Mouse (Mus musculus) neural tube, embryonic 13.5 days (tissue): ENCODE results near the gene Enoph1. TPM values are rescaled to one million over a fixed set of nuclear protein-coding genes. Genes with fewer than 3 reads are reported as not detected.

Experiments used
- ATAC-seq: fragments of 200-750 bp; cut with Nextera tagmentation; 2 replicates; pipeline ENCODE4 v1.8.0; 2017; ENCODE audit warnings: low read depth, mild to moderate bottlenecking, moderate TSS enrichment, moderate library complexity
- H3K27ac ChIP-seq: fragments of 300-500 bp; sonication (generic); replicated peaks from 2 replicates; pipeline ENCODE4 v1.5.1; 2015; ENCODE audit warnings: moderate library complexity, mild to moderate bottlenecking, inconsistent platforms
- H3K27me3 ChIP-seq: fragments of 300-500 bp; sonication (generic); 2 replicates; pipeline ENCODE4 v1.6.1; 2015; ENCODE audit warnings: mild to moderate bottlenecking, inconsistent platforms
- H3K36me3 ChIP-seq: fragments of 300-500 bp; sonication (generic); 2 replicates; pipeline ENCODE4 v1.6.1; 2015; ENCODE audit warnings: mild to moderate bottlenecking, inconsistent platforms
- H3K4me1 ChIP-seq: fragments of 300-500 bp; sonication (generic); replicated peaks from 2 replicates; pipeline ENCODE4 v1.6.1; 2015; ENCODE audit warnings: inconsistent platforms
- H3K4me2 ChIP-seq: fragments of 300-500 bp; sonication (generic); 2 replicates; pipeline ENCODE4 v1.6.1; 2015; ENCODE audit warnings: inconsistent platforms, mild to moderate bottlenecking, moderate library complexity
- H3K4me3 ChIP-seq: fragments of 300-500 bp; sonication (generic); 2 replicates; pipeline ENCODE4 v1.5.1; 2015; ENCODE audit warnings: mild to moderate bottlenecking, inconsistent platforms
- H3K9ac ChIP-seq: fragments of 300-500 bp; sonication (generic); 2 replicates; pipeline ENCODE4 v1.6.1; 2015; ENCODE audit warnings: moderate library complexity, mild to moderate bottlenecking, inconsistent platforms
- H3K9me3 ChIP-seq: fragments of 300-500 bp; sonication (generic); 2 replicates; pipeline ENCODE4 v1.6.1; 2016; ENCODE audit warnings: inconsistent platforms
- WGBS: fragments of 180-500 bp; shearing (Covaris S2); methylation state at CpG from one replicate; pipeline ENCODE4 v1.1.7; 2015; 5-methylcytosine and 5-hydroxymethylcytosine counted together
- polyA plus RNA-seq: library from polyadenylated mRNA; unstranded; fragments of >200 nt; fragmentation: Nextera tagmentation; extraction: Ambion mirVana; gene quantifications from 2 replicates; pipeline ENCODE4 v1.2.1, GENCODE M21; 2015

Enoph1 gene
- polyA plus RNA-seq, 1 experiment from 2014 or later: 38.9 TPM

- Histone ChIP-seq H3K27me3 (no peaks in the 10 kb centered on the region), H3K4me2 (no peak overlapping the region), H3K9me3 (no peaks in the 10 kb centered on the region), H3K36me3 (peaks cover 51% of the 10 kb centered on the region), H3K27ac (peak overlapping the region; percentile 43), H3K4me1 (peaks cover 41% of the 10 kb centered on the region), H3K4me3 (no peak overlapping the region), H3K9ac (no peak overlapping the region)
- no peak for ATAC-seq
- WGBS: 32% methylated on average over 6 of the region's 6 CpGs
These were observed 19.5 kb downstream of the Enoph1 start for GRCm38 (mm10) chr5:100059326-100059725.

DNA sequence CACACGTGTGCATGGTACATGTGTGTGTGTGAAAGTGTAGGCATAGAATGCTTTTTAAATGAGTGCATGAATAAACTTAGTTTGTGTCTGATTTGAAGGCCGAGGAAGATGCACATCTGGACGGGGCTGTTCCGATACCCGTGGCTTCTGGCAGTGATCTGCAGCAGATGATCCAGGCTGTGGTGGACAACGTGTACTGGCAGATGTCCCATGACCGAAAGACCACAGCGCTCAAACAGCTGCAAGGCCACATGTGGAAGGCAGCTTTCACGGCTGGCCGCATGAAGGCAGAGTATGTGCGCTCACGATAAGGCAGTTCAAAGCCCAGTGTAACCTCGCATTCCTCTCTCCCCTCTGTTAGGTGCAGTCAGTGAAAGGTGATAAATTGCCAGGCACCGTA lies 21.1 kb downstream of the Enoph1 start:
- no peak for ATAC-seq
- peaks cover 25% of the 10 kb centered on the region for H3K4me1 ChIP-seq
- peaks cover 64% of the 10 kb centered on the region for H3K36me3 ChIP-seq
- H3K4me3 ChIP-seq: no peak overlapping the region
- no peak overlapping the region for H3K4me2 ChIP-seq
- WGBS: 94% methylated on average over 14 of the region's 14 CpGs
- no peaks in the 10 kb centered on the region for H3K27me3 ChIP-seq
- H3K9ac ChIP-seq: no peak overlapping the region
- no peaks in the 10 kb centered on the region for H3K9me3 ChIP-seq
- no peak overlapping the region for H3K27ac ChIP-seq

GRCm38 (mm10) chr5:100067579-100067978 lies 27.8 kb downstream of the Enoph1 start:
- Histone ChIP-seq H3K9ac (no peak overlapping the region), H3K4me3 (no peak overlapping the region), H3K27me3 (no peaks in the 10 kb centered on the region), H3K9me3 (no peaks in the 10 kb centered on the region), H3K27ac (no peak overlapping the region), H3K4me2 (no peak overlapping the region), H3K4me1 (peaks cover 3% of the 10 kb centered on the region; the same call in 1 of the 2 replicates), H3K36me3 (peaks cover 63% of the 10 kb centered on the region)
- 95% methylated on average over 16 of the region's 16 CpGs for WGBS
- ATAC-seq: no peak

DNA sequence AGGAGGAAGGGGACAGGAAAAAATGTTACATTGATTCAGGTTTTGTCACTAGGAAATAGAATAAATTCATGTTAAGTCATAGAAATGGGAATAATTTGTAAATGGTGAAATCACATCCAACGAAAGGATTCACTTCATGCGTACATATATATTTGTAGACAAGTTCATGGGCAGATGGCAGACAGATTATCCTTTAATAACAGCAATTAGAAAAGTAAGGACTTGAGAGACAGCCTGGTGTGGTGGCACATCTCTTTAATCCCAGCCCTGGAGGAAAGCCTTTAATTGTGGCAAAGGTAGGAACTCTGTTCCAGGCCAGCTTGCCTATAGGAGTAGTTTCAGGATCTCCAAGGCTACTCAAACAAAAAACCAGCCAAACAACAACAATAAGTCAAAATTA lies 29.7 kb downstream of the Enoph1 start:
- Histone ChIP-seq H3K4me2 (no peak overlapping the region), H3K9ac (no peak overlapping the region), H3K4me1 (peaks cover 6% of the 10 kb centered on the region; the same call in 1 of the 2 replicates), H3K27ac (no peak overlapping the region), H3K27me3 (no peaks in the 10 kb centered on the region), H3K4me3 (no peak overlapping the region), H3K9me3 (no peaks in the 10 kb centered on the region), H3K36me3 (peaks cover 59% of the 10 kb centered on the region)
- WGBS: 97% methylated on average over 2 of the region's 2 CpGs
- ATAC-seq: no peak

DNA sequence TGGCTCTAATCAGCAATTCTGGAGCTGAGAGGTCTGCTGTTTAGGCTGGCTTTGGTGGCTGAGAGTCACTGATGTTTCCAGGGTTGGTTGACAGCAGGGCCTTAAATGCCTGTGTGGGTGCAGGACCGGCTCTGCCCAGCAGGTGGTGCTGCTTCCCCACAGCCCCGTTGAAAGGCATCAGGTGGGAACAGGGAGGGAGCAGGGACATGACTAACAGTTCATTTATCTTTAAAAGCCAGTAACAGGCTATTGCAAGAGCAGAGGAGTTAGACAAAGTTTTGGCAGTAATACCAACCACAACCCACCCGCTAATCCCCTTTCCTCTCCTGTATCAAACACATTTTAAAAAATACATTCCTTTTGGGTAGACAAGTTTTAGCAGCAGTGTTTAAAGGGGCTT lies 30.5 kb downstream of the Enoph1 start:
- peak; percentile 63; the same call in 1 of the 2 replicates for ATAC-seq
- peaks cover 52% of the 10 kb centered on the region for H3K36me3 ChIP-seq
- no peak overlapping the region for H3K4me2 ChIP-seq
- H3K9ac ChIP-seq: no peak overlapping the region
- H3K4me3 ChIP-seq: no peak overlapping the region
- H3K4me1 ChIP-seq: peaks cover 6% of the 10 kb centered on the region; the same call in 1 of the 2 replicates
- no peaks in the 10 kb centered on the region for H3K27me3 ChIP-seq
- WGBS: 32% methylated on average over 3 of the region's 3 CpGs
- no peaks in the 10 kb centered on the region for H3K9me3 ChIP-seq
- H3K27ac ChIP-seq: no peak overlapping the region

DNA sequence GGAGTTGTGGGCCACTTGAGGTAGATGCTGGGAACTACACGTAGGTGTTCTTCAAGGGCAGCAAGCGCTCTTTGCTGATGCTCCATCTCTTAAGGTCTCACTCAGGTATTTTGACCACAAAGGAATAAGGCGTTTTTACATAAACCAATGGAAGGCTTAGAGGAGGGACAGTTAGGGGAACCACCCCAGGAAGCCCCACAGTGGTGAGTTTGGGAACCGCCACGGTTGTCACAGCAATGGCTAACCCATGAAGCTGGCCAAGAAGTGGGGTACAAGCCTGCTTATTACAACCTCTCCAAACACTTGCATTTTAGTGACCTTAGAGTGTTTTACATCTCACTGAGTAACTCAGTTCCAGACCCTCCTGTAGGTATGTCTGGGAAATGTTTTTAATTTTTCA lies 31.8 kb downstream of the Enoph1 start:
- H3K4me3 ChIP-seq: no peak overlapping the region
- H3K9me3 ChIP-seq: no peaks in the 10 kb centered on the region
- no peaks in the 10 kb centered on the region for H3K27me3 ChIP-seq
- WGBS: 91% methylated on average over 5 of the region's 5 CpGs
- H3K4me1 ChIP-seq: peaks cover 6% of the 10 kb centered on the region; the same call in 1 of the 2 replicates
- H3K36me3 ChIP-seq: peaks cover 41% of the 10 kb centered on the region
- no peak overlapping the region for H3K4me2 ChIP-seq
- no peak for ATAC-seq
- H3K9ac ChIP-seq: no peak overlapping the region
- H3K27ac ChIP-seq: no peak overlapping the region

DNA sequence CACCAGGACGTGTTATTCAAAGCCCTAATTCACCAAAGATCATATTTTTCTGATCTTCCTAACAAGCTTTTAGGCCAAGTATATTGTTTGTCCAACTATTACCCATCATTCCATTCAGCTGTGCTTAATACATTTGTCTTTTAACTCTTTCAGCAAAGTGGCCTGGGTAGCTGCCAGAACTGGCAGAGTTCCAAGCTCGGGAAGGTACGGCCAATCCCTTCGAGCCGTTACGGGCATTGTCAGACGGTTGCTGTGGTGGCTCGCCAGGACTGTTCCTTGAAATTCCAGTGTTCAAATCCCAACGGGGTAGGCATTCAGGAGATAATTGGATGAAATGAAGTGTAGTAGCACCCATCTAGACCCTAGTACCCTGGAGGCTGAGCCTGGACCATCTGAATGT lies 32.8 kb downstream of the Enoph1 start:
- H3K36me3 ChIP-seq: peaks cover 32% of the 10 kb centered on the region
- H3K27ac ChIP-seq: no peak overlapping the region
- no peaks in the 10 kb centered on the region for H3K27me3 ChIP-seq
- no peak for ATAC-seq
- H3K4me1 ChIP-seq: peaks cover 8% of the 10 kb centered on the region; the same call in 1 of the 2 replicates
- no peaks in the 10 kb centered on the region for H3K9me3 ChIP-seq
- H3K9ac ChIP-seq: no peak overlapping the region
- no peak overlapping the region for H3K4me2 ChIP-seq
- H3K4me3 ChIP-seq: no peak overlapping the region
- WGBS: 44% methylated on average over 9 of the region's 9 CpGs

- H3K4me1 ChIP-seq: peaks cover 21% of the 10 kb centered on the region; the same call in 1 of the 2 replicates
- H3K9ac ChIP-seq: no peak overlapping the region
- no peak overlapping the region for H3K4me3 ChIP-seq
- no peaks in the 10 kb centered on the region for H3K27me3 ChIP-seq
- WGBS: 62% methylated on average over 4 of the region's 4 CpGs
- H3K36me3 ChIP-seq: peaks cover 17% of the 10 kb centered on the region
- ATAC-seq: no peak
- no peaks in the 10 kb centered on the region for H3K9me3 ChIP-seq
- no peak overlapping the region for H3K4me2 ChIP-seq
- no peak overlapping the region for H3K27ac ChIP-seq
These were observed 34.8 kb downstream of the Enoph1 start for GRCm38 (mm10) chr5:100074571-100074970.

- H3K4me1 ChIP-seq: peaks cover 27% of the 10 kb centered on the region
- 36% methylated on average over 36 of the region's 36 CpGs for WGBS
- H3K27ac ChIP-seq: peak overlapping the region; percentile 13; the same call in 1 of the 2 replicates
- peak overlapping the region; percentile 59 for H3K9ac ChIP-seq
- H3K4me3 ChIP-seq: peak overlapping the region; percentile 28
- no peaks in the 10 kb centered on the region; the same call in 1 of the 2 replicates for H3K36me3 ChIP-seq
- no peaks in the 10 kb centered on the region for H3K9me3 ChIP-seq
- H3K4me2 ChIP-seq: peak overlapping the region; percentile 52
- H3K27me3 ChIP-seq: no peaks in the 10 kb centered on the region
- ATAC-seq: peak; percentile 67
These were observed 39.5 kb downstream of the Enoph1 start for GRCm38 (mm10) chr5:100079040-100079930.

DNA sequence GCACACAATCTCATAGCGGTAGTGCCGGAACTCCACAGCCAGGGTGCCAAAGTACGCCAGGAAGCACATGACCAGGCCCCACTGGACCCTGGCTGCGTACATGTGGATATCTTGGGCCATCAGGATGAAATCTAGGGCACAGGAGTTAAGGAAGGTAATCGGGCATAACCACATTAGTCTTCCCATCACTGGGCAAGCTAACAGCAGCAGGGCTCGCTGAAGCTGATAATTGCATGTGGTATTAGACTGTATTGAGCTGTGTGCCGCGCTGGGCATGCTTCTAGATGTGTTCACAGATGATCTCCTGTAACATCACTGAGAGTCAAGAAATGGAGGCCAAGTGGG lies 40.1 kb downstream of the Enoph1 start:
- peaks cover 30% of the 10 kb centered on the region for H3K4me1 ChIP-seq
- peak overlapping the region; percentile 52 for H3K4me2 ChIP-seq

DNA sequence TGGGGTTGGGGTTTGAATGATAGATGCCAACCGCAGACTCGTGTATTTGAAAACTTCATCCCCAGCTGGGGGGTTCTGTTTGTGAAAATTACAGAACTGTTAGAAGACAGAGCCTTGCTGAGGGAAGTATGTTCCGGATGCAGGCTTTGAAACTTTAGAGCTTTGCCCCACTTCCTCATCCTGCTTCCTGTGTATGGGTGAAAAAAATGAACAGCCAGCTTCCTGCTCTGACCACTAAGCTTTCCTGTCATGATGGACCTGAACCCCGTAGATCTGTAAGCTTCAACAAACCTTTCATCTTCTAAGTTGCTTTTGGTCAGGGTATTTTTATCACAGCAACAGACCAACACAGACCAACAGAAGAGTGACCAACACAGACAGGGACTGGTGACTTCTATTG lies 42.2 kb downstream of the Enoph1 start:
- H3K9me3 ChIP-seq: no peaks in the 10 kb centered on the region
- 93% methylated on average over 4 of the region's 4 CpGs for WGBS
- no peak overlapping the region for H3K27ac ChIP-seq
- no peaks in the 10 kb centered on the region for H3K36me3 ChIP-seq
- peaks cover 43% of the 10 kb centered on the region for H3K4me1 ChIP-seq
- no peak for ATAC-seq
- H3K27me3 ChIP-seq: no peaks in the 10 kb centered on the region
- no peak overlapping the region for H3K4me3 ChIP-seq
- H3K9ac ChIP-seq: no peak overlapping the region
- no peak overlapping the region for H3K4me2 ChIP-seq

More for the DNA sequence above, 40.1 kb downstream of the Enoph1 start:
- H3K4me3 ChIP-seq: no peak overlapping the region
- 80% methylated on average over 8 of the region's 8 CpGs for WGBS
- H3K27me3 ChIP-seq: no peaks in the 10 kb centered on the region
- H3K36me3 ChIP-seq: no peaks in the 10 kb centered on the region; the same call in 1 of the 2 replicates
- peak; percentile 42; the same call in 1 of the 2 replicates for ATAC-seq
- no peak overlapping the region for H3K27ac ChIP-seq
- no peaks in the 10 kb centered on the region for H3K9me3 ChIP-seq
- H3K9ac ChIP-seq: no peak overlapping the region

DNA sequence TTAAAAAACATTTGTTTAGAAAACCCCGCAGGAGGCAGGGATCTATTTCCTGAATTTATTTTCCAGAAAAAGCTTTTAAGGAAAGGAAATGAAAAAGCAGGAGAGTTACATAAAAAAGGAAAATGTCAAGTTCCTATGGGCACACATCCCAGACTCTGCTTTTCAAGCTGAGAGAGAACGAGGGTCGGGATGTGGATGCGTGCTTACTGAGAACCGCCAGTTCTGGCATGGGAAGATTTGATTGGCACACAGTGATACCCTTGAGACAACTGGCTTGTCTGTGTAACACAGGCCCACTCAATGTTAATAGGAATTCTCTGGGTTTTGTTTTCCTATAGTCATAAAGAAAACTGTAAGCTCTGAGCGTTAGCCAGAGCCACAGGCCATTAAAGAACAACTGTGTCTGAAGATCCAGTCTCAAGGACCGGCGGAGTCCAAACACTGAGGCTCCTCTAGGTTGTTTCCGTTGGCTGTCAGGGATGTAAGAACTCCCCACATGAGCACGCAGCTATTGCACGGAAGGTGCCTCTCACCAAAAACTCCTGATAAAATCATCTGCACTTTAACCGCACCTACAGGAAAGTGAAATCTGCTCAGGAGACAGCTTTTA lies 44.3 kb downstream of the Enoph1 start:
- no peak for ATAC-seq
- Histone ChIP-seq H3K4me3 (no peak overlapping the region), H3K9me3 (no peaks in the 10 kb centered on the region), H3K4me1 (peaks cover 33% of the 10 kb centered on the region), H3K9ac (no peak overlapping the region), H3K27ac (0 out of 2 replicates have a peak overlapping the region, but pooled peaks have one; percentile 15), H3K4me2 (no peak overlapping the region), H3K36me3 (no peaks in the 10 kb centered on the region), H3K27me3 (no peaks in the 10 kb centered on the region)
- 57% methylated on average over 12 of the region's 12 CpGs for WGBS
